Mouse (Mus musculus) kidney, embryonic 15.5 days (tissue): ENCODE results near the gene Gpr157. TPM values are rescaled to one million over a fixed set of nuclear protein-coding genes. Genes with fewer than 3 reads are reported as not detected.

Experiments used
- microRNA counts: library from miRNA; unstranded; fragments of <30 nt; microRNA quantifications from one replicate; lab custom pipeline; 2016
- microRNA-seq: library from miRNA; unstranded; fragments of <30 nt; microRNA quantifications from one replicate; pipeline ENCODE4, GENCODE M21; 2016
- polyA plus RNA-seq: library from polyadenylated mRNA; unstranded; fragments of >200 nt; fragmentation: Nextera tagmentation; extraction: Ambion mirVana; gene quantifications from 2 replicates; pipeline ENCODE4 v1.2.1, GENCODE M21; 2015

Gene Gpr157
- polyA plus RNA-seq, 1 experiment from 2014 or later = 0.53 TPM

MicroRNAs within 50 kb of the gene (microRNA counts, 519-probe panel; counts per million panel counts)
- microRNA mmu-miR-34a (lab: Ali Mortazavi, UCI) = 2,569 counts per million, percentile 51 among the panel's probes with 10 or more counts

Small RNA genes within 50 kb of the gene (microRNA-seq; reads per million reads assigned to microRNA genes)
- 115 reads per million, percentile 58 among the genes with 10 or more reads in this experiment for gene Mir34a

Other genes with a start within 250 kb of the Gpr157 start
- gene Spsb1, start 132.3 kb upstream of the Gpr157 start, polyA plus RNA-seq = 11.7 and 12.7 TPM in 2 replicates
- 17.8 and 18.5 TPM in 2 replicates for gene H6pd, start 78.3 kb upstream of the Gpr157 start, polyA plus RNA-seq
- 1.6 and 2.7 TPM in 2 replicates for gene Slc2a5, start 31.9 kb downstream of the Gpr157 start, polyA plus RNA-seq
- not detected in 2 replicates for gene Slc2a7, start 61.6 kb downstream of the Gpr157 start, polyA plus RNA-seq
- gene Car6, start 114.0 kb downstream of the Gpr157 start, polyA plus RNA-seq = not detected in 2 replicates
- gene Eno1, start 149.4 kb downstream of the Gpr157 start, polyA plus RNA-seq = 1,865 and 1,947 TPM in 2 replicates
- gene Rere, start 194.3 kb downstream of the Gpr157 start, polyA plus RNA-seq = 35.1 and 36.5 TPM in 2 replicates